Mouse (Mus musculus) heart, embryonic 14.5 days (tissue): ENCODE measurements around the gene Pld4. TPM values are rescaled to one million over a fixed set of nuclear protein-coding genes. Genes with fewer than 3 reads are reported as not detected.

Experiments used
- ATAC-seq: fragments of 200-750 bp; cut with Nextera tagmentation; 2 replicates; pipeline ENCODE4 v1.8.0; 2017; ENCODE audit warnings: low read depth, moderate TSS enrichment; ENCODE audit not compliant: insufficient number of reproducible peaks, insufficient read depth, low FRiP score
- H3K27ac ChIP-seq, 2 experiments: fragments of 200-500 bp in 1 of 2; fragments of 300-500 bp in 1 of 2; sonication (generic) in 1 of 2; replicated peaks in 1 of 2; 2 replicates each; pipeline ENCODE4 v1.5.1; 2012 to 2014; ENCODE audit warnings: low read depth in 2 of 2, low read length in 2 of 2, control low read depth in 1 of 2, mild to moderate bottlenecking in 1 of 2, mixed read lengths in 1 of 2; ENCODE audit not compliant: control insufficient read depth in 1 of 2, insufficient read depth in 1 of 2
- H3K27me3 ChIP-seq: fragments of 300-500 bp; sonication (generic); 2 replicates; pipeline ENCODE4 v1.6.1; 2014; ENCODE audit warnings: mild to moderate bottlenecking, low read length, control low read depth; ENCODE audit not compliant: control insufficient read depth, insufficient read depth
- H3K36me3 ChIP-seq: fragments of 300-500 bp; sonication (generic); 2 replicates; pipeline ENCODE4 v1.6.1; 2014; ENCODE audit warnings: mild to moderate bottlenecking, control low read depth, low read length, mixed read lengths; ENCODE audit not compliant: control insufficient read depth, insufficient read depth
- H3K4me1 ChIP-seq, 2 experiments: fragments of 200-500 bp in 1 of 2; fragments of 300-500 bp in 1 of 2; sonication (generic) in 1 of 2; 2 replicates each; pipeline ENCODE4 v1.6.1; 2012 to 2014; ENCODE audit warnings: low read length in 2 of 2, control low read depth in 1 of 2, mixed read lengths in 1 of 2; ENCODE audit not compliant: control insufficient read depth in 2 of 2, insufficient read depth in 2 of 2
- H3K4me2 ChIP-seq: fragments of 300-500 bp; sonication (generic); 2 replicates; pipeline ENCODE4 v1.6.1; 2014; ENCODE audit warnings: mild to moderate bottlenecking, low read length
- H3K4me3 ChIP-seq, 2 experiments: fragments of 200-500 bp in 1 of 2; fragments of 300-500 bp in 1 of 2; sonication (generic) in 1 of 2; 2 replicates each; pipeline ENCODE4 v1.5.1; 2012 to 2014; ENCODE audit warnings: low read length in 2 of 2, mild to moderate bottlenecking in 2 of 2, control low read depth in 1 of 2, low read depth in 1 of 2, moderate library complexity in 1 of 2; ENCODE audit not compliant: control insufficient read depth in 1 of 2, insufficient read depth in 1 of 2
- H3K9ac ChIP-seq: fragments of 300-500 bp; sonication (generic); 2 replicates; pipeline ENCODE4 v1.6.1; 2014; ENCODE audit warnings: mild to moderate bottlenecking, low read length
- H3K9me3 ChIP-seq: fragments of 300-500 bp; sonication (generic); 2 replicates; pipeline ENCODE4 v1.6.1; 2016; ENCODE audit warnings: low read length, control low read depth; ENCODE audit not compliant: control insufficient read depth
- whole genome bisulfite sequencing: fragments of 180-500 bp; shearing (Covaris S2); extraction: QIAGEN DNeasy Blood & Tissue Kit; methylation state at CpG from one replicate; pipeline ENCODE4 v1.1.7; 2014; 5-methylcytosine and 5-hydroxymethylcytosine counted together
- polyA plus RNA-seq: library from polyadenylated mRNA; unstranded; fragments of >200 nt; fragmentation: Nextera tagmentation; extraction: Ambion mirVana; gene quantifications from 2 replicates; pipeline ENCODE4 v1.2.1, GENCODE M21; 2014

Gene Pld4
- polyA plus RNA-seq, 1 experiment from 2014 or later = 6.8 TPM

DNA sequence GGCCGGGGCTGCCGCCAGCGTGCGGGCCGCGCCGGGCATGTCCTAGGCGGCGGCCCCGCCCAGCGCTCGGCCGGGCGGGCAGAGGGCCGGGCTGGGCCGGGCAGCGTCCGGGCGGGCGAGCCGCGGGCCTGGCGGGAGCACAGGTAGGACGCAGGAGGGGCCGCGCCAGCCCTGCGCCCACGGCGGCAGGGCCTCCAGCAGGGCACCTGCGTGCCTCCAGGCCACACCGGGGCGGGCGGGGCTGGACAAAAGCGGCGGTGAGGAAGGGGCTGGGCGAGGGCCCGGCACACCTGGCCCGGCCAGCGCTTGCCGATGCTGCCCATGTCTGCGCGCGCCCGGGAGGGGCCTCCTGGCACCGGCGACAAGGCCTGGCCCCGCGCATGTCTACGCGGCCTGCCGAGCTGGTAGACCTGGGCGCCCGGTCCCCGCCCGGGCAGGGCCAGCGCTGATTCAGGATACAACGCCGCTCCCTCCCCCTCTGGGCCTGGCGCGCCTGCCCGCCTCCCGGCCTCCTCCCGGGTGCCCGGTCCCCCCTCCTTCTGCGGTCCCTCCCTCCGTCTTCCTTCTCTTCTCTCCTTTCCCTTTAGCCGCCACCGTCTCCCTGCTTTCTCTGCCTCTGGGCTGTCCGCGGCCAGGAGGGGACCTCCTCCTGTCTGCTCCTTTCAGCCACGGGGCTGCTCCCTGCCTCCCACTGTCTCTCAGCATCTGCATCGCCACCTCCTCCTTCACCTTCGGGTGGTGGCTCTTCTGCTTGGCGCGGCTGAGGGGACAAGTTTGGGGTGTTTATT lies 38.0 kb upstream of the Pld4 start:
- 2% methylated on average over 43 of the region's 75 CpGs for WGBS
- peak overlapping the region; percentile 99 for H3K4me2 ChIP-seq
- H3K4me1 ChIP-seq = peaks cover 5 to 11% of the 10 kb centered on the region in 2 experiments; a peak in 3 of 4 replicates
- H3K27me3 ChIP-seq = 0 out of 2 replicates have a peak, but pooled peaks cover 3% of the 10 kb centered on the region
- H3K9ac ChIP-seq = peak overlapping the region; percentile 82
- no peaks in the 10 kb centered on the region for H3K9me3 ChIP-seq
- H3K36me3 ChIP-seq = no peaks in the 10 kb centered on the region
- no peak overlapping the region for H3K27ac ChIP-seq
- peak overlapping the region; percentile 67 to 70 for H3K4me3 ChIP-seq
- peak; percentile 37 for ATAC-seq

DNA sequence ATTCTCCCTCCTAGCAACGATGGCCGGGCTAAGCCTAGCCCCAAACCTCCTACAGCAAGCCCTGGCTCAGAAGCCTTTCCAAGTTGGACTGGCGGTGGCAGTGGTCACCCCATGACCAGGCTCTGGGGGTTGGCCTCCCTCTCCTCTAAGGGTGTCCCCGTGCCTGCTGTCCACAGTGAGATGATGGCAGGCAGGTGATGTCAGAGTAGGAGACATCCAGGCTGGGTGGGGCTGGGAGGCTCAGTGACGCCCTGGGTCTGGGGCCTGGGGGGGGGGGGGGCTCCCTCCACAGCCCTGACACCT lies 37.5 kb upstream of the Pld4 start:
- WGBS = 24% methylated on average over 5 of the region's 5 CpGs
- no peaks in the 10 kb centered on the region for H3K9me3 ChIP-seq
- no peak for ATAC-seq

DNA sequence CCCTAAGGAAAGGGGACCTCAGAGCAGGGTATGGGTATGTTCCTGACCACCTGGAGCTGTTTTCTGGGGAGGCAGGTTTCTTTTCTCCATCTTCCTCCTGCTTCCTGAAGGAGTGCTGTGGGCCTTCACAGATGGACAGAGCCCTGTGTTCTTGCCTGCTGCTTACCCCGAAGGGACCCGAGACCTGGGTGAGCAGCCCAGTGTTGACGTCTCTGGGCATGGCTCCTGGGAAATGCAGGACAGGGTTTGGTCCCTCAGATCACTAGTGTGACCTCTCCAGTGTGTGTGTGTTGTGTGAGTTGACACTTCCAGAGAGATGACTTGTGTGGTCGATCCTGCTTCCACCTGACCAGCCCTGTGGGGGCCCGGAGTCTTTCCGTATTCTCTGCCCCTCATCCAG lies 37.0 kb upstream of the Pld4 start:
- 95% methylated on average over 6 of the region's 6 CpGs for WGBS
- H3K9me3 ChIP-seq = no peaks in the 10 kb centered on the region
- ATAC-seq = no peak
- H3K27ac ChIP-seq = no peak overlapping the region
- peak overlapping the region in 1 of 2 experiments; percentile 70; a peak in 1 of 4 replicates for H3K4me3 ChIP-seq
- H3K9ac ChIP-seq = no peak overlapping the region
- 0 out of 2 replicates have a peak, but pooled peaks cover 3% of the 10 kb centered on the region for H3K27me3 ChIP-seq
- no peaks in the 10 kb centered on the region for H3K36me3 ChIP-seq
- peak overlapping the region; percentile 99; the same call in 1 of the 2 replicates for H3K4me2 ChIP-seq
- peaks cover 5 to 11% of the 10 kb centered on the region in 2 experiments; a peak in 3 of 4 replicates for H3K4me1 ChIP-seq

More for the DNA sequence above, 37.5 kb upstream of the Pld4 start:
- Histone ChIP-seq H3K4me2 (peak overlapping the region; percentile 99), H3K9ac (peak overlapping the region; percentile 82), H3K4me1 (peaks cover 5 to 11% of the 10 kb centered on the region in 2 experiments; a peak in 3 of 4 replicates), H3K36me3 (no peaks in the 10 kb centered on the region), H3K27me3 (0 out of 2 replicates have a peak, but pooled peaks cover 3% of the 10 kb centered on the region), H3K4me3 (peak overlapping the region; percentile 67 to 70), H3K27ac (no peak overlapping the region)

DNA sequence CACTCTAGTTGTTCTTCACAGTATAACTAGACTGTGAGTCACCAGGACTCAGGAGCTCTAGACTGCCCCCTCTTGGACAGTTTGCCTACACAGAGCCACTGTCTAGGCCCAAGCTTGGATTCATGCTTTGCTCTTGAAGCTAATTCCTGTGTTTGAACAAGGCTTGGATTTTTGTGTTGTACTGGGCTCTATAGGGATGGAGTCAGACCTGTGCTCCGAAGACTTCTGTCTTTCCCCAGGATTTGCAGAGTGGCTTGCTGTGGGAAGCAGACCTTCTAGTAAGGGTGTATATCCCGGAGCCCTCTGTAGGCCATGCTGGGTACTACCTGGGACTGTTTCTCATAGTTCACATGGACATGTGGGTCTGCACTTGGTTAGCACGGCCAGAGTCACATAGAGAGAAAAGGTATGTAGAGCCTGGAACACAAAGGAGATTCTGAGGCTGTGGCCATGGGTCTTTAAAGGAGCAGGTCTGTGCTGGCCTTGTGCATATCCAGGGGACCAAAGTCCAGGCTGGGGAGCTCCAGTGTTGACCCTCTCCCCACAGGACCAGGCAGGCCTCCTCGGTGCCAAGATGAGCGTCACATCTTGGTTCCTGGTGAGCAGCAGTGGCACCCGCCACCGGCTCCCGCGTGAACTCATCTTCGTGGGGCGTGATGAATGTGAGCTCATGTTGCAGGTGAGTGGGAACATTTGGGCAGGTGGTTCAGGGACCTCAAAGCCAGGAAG lies 36.2 kb upstream of the Pld4 start:
- Histone ChIP-seq H3K9me3 (no peaks in the 10 kb centered on the region), H3K4me2 (no peak overlapping the region), H3K9ac (no peak overlapping the region), H3K4me3 (no peak overlapping the region), H3K27ac (no peak overlapping the region), H3K4me1 (peaks cover 5 to 11% of the 10 kb centered on the region in 2 experiments; a peak in 3 of 4 replicates), H3K27me3 (0 out of 2 replicates have a peak, but pooled peaks cover 3% of the 10 kb centered on the region), H3K36me3 (no peaks in the 10 kb centered on the region)
- WGBS = 75% methylated on average over 11 of the region's 11 CpGs
- ATAC-seq = no peak

DNA sequence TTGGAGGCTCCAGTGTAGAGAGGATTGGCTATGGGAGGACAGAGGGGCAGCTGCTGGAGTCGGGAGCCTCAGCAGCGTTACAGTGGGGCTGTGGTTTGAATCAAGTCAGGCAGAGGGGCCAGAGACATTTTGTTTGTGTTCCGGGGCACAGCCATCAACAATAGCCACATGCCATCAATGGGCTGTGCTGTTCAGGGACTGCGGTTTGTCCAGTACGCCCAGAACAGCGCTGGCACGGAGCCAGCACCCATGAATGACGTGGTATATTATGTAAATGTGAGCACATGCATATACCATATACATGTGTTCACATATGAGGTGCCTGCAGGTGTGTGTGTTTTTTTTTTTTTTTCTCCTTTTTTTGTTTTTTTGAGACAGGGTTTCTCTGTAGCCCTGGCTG lies 32.7 kb upstream of the Pld4 start:
- ATAC-seq = no peak
- H3K27me3 ChIP-seq = no peaks in the 10 kb centered on the region
- no peak overlapping the region for H3K4me2 ChIP-seq
- no peaks in the 10 kb centered on the region for H3K9me3 ChIP-seq
- no peak overlapping the region for H3K4me3 ChIP-seq
- H3K27ac ChIP-seq = no peak overlapping the region
- H3K9ac ChIP-seq = no peak overlapping the region
- peaks cover 12% of the 10 kb centered on the region; the same call in 1 of the 2 replicates for H3K36me3 ChIP-seq
- WGBS = 77% methylated on average over 8 of the region's 8 CpGs
- H3K4me1 ChIP-seq = no peaks in the 10 kb centered on the region

DNA sequence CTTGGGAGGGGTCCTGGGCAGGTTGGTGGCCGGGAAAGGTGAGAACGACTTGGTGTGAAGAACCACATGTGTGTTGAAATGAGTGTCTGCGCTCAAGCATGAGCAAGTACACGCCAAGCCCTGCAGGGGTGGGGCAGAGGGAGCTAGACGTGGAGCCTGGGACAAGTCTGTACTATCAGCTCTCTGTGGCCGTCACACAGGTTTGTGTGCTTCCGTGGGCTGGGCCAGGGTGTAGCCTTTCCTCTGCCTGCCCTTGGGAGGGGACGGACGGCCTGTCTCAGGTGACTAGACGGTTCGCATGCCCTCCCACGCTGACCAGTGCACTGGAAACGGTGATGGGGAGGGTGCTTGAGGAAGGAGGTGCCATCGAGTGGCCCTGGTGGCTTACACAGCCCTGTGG lies 29.6 kb upstream of the Pld4 start:
- no peak overlapping the region for H3K4me2 ChIP-seq
- no peak overlapping the region for H3K4me3 ChIP-seq
- 81% methylated on average over 14 of the region's 14 CpGs for WGBS
- no peaks in the 10 kb centered on the region for H3K4me1 ChIP-seq
- no peak for ATAC-seq
- no peaks in the 10 kb centered on the region for H3K27me3 ChIP-seq
- H3K9ac ChIP-seq = no peak overlapping the region
- H3K9me3 ChIP-seq = no peaks in the 10 kb centered on the region
- peaks cover 17% of the 10 kb centered on the region for H3K36me3 ChIP-seq
- no peak overlapping the region for H3K27ac ChIP-seq

DNA sequence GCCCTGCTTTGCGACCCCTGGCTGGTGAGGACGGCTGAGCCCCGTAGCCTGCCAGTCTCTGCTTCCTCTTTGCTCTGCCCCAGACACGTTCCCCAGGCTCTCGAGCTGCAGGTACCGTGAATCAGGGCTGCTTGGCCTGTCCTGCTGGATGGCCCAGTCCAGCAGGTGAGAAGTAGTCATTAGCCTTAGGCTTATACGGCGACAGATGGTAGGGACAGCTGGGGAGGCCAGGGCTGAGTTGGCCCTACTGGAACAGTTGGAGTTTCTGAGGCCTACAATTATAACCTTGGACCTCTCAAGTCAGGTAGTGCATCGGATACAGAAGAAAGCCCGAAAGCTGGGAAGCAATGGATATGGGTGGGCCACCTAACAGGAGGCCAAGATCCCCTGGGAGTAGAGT lies 27.9 kb upstream of the Pld4 start:
- H3K4me1 ChIP-seq = no peaks in the 10 kb centered on the region
- peaks cover 35% of the 10 kb centered on the region for H3K36me3 ChIP-seq
- no peak overlapping the region for H3K4me2 ChIP-seq
- H3K27me3 ChIP-seq = no peaks in the 10 kb centered on the region
- no peak overlapping the region for H3K4me3 ChIP-seq
- no peak overlapping the region for H3K9ac ChIP-seq
- 93% methylated on average over 10 of the region's 10 CpGs for WGBS
- no peak overlapping the region for H3K27ac ChIP-seq
- no peak for ATAC-seq
- no peaks in the 10 kb centered on the region for H3K9me3 ChIP-seq
